Mouse (Mus musculus): ENCODE data around the gene Prx.

Prx gene

DNA sequence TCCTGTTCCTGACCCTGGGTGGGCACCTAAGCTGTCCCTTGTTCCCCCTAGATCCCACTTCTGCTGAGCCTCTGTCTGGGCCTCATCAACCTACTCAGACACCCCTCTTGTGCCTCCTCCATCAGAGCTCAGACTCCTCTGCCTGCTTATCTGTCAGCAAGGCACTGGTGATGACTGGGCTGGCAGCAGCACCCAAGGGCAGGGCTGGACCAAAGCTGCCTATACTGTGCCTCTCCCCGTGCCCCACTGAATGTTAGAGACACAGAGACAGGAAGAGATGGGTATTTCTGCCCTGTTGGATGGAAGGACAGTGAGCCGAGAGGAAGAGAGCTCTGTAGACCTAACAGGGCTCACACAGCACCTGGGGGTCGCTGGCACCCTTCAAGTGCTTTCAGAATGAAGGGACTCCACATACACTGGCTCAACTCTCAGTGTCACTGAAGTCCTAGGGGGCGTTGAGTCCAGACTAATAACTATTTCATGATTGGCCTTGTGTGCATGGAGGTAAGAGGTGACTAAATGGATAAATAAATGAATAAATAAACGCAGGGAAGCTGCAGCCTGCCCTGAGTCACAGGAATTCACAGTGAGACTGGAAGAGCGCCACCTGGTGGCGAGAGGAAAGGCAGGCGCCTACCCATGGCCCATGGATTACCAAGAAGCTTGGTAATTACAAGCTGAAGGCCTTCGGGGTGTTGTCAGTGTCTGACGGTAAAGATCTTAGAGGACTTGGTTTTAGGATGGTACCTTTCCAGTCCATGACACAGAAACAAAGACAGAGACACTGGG, 27.1 kb downstream of the Prx start:
- peak; percentile 81 for DNase-seq

DNA sequence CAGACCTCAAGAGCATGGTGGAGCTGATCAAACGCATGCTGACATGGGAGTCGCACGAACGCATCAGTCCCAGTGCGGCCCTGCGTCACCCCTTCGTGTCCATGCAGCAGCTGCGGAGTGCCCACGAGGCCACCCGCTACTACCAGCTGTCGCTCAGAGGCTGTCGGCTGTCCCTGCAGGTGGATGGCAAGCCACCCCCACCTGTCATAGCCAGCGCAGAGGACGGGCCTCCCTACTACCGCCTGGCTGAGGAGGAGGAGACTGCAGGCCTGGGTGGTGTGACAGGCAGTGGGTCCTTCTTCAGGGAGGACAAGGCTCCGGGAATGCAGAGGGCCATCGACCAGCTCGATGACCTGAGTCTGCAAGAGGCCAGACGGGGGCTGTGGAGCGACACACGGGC, 29.9 kb downstream of the Prx start:
- DNase-seq, result no peak

DNA sequence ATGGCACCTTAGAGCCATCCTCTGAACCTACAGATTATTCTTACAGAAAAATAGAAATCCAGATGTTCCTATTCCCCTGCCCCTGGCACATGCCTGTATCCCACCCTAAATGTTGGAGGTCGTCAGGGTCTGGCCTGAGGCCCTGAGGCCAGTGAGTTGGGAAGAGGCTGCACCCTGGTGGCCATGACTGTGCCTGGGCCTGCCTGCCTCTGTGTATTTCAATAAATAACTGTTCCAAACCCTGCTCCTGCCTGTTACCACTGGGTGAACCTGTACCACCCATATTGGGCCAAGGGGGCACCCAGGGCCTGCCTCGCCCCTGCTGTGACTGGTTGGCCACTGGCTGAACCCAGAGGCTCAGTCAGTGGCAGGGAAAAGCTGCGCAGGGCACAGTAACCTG, 31.8 kb downstream of the Prx start:
- DNase-seq, result no peak

DNA sequence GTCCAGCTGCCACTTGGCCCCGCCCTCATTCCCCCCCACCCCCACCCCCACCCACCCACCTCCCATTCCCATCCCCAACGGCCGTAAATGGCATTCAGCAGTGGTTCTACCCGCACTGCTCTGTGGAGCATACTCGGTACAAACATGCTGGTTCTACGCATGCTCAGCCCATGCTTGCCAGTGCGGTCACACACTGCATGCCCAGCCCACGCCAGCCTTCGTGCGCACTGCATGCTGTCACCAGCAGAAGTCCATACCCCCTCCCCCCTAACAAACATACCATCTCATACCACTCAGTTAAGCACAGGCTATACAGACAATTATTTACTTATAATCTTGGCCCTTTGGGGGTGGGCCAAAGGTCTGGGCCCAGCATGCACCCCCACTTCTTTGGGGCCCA, 32.6 kb downstream of the Prx start:
- DNase-seq, result no peak

DNA sequence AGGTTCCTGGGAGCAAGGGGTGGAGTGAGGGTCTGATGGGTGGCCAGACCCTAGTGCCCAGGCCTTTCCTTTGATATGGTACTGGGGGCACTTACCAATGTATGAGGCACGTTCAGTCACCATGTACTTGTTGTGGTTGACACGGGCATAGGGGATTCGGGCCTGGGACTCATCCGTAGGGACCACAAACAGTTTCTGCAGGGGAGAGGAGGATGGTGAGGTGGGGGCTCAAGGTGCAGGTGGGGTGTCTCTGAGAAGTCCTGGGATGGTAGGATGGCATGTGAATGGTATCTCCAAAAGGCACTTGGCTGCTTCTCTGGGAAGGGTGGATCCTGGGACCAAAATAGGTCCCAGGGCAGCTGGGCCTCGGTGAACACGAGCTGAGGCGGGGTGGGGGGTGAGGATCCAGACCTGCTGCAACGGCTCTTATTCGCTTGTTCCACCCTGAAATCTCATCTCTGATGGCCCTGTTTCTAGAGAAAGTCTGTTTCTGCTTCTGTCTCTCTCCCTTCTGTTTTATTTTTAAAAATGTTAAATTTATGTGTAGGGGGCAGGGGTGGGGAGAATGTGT, 33.4 kb downstream of the Prx start:
- no peak for DNase-seq

DNA sequence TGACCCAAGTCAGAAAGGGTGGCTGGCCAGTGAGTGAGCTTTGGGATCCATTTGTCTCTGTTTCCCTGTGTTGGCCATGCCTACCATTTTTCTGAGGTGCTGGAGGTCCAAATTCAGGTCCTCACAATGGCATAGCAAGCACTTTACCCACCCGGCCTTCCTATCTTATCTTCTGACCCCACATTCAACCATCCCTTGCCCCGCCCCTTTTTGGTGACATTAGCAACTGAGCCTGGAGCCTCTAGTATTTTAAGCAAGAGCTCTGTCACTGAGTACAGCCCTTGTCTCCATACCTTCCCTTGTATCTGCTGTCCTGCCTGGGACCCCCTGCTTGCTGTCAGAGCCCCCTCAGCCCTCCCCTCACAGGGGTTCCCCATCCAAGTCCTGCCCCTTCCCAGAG, 36.3 kb downstream of the Prx start:
- no peak for DNase-seq

DNA sequence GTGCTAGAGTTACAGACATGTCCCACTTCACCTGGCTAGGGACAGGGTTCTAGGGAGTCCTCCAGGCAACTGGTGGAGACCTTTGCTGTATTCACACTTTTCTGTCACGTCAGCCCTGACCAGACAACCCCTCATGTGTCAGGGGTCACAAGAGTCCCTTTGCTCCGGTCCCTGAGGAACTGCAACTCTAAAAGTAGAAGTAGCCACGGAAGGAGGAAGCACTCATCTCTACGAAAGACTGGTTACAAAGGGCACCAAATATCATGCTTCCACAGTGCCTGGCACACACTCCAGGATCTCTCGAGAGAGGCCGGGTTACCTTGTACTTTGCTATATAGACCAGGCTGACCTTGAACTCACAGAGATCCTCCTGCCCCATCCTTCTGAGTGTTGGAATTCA, 37.5 kb downstream of the Prx start:
- no peak for DNase-seq

DNA sequence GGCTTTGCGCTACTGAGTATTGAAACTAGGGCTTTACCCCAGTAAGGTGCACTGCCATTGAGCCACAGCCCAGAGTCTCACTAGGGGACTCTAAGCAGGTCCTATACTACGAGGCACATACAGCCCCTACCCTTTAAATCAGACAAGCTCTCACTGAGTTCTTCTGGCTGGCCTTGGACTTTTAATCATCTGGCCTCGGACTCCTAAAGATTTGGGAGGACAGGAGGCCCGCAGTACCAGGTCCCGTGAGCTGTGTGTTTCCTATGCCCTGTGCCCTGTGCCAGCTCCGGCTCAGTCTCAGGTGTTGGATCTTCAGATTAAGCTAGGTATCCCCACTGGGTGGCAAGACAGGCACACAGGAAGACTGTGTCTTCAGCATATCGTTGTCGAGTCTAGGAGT, 38.9 kb downstream of the Prx start:
- DNase-seq, result no peak

DNA sequence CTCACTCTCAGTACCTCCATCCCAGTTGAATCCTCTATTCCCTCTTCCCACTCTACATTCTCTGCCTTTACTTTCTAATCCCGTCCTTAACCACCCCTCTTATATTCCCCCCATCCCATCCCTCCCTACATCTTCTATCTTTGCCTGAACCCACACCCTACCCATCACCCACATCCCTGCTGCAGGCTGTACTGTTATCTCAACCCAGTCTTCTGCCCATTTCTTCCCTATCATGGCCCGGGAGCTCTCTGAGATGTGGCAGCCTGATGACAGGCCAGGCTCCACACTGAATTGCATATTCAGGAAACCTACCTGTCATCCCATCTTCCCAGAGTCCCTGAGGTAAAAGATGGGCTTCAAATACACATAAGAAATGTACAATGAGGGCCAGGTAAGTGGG, 39.7 kb downstream of the Prx start:
- no peak for DNase-seq

DNA sequence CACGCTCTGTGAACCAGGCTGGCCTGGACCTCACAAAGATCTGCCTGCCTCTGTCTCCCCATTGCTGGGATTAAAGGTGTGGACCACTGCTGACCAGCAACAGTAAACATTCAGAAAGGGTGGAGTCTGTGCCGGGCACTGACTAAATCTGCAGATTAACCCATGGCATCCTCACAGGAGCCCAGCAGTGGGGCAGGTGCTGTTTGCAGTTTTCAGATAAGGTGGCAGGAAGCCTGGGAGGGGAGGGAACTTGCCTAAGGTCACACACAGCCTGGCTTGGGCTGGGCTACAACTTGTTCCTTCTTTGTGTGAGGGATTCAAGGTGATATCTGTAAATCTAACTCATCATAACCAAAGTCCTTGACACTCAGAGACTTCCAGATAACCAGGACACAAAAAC, 41.4 kb downstream of the Prx start:
- no peak for DNase-seq

DNA sequence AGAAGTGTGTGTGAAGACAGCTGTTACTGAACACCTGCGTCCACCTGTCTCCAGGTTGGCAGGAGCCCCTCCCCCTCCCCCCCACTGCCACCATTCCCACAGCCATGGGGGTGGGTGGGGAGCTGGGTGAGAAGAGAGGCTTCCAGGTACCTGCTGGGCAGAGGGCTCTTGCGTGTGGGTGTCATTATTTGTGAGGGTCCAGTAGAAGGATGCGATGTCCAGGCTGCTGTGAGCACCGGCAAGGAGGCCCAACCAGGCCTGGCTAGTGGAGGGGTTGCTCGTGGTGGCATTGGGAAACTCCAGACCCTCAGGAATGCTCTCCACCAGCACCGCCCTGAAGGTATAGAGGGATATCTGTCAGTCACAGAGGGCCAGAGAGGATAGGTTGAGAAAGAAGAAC, 41.8 kb downstream of the Prx start:
- no peak for DNase-seq

DNA sequence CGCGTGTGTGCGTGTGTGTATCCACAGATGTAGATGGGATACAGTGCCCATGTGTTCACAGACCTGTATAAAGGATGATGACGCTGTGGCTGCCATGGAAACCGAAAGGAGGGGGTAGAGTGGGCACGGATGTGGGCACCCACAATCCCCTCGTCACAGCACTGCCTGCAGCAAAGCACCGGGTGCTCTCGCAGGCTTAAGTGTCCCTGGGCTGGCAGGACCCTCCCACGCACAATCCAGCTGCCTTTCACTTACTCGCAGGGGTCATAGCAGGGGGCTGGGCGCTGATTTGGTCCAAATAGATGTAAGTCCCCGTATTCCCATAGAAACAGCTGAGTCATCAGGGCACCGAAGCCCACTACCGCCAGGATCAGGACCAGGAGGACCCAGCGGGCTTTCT, 42.3 kb downstream of the Prx start:
- DNase-seq, result peak; percentile 94

DNA sequence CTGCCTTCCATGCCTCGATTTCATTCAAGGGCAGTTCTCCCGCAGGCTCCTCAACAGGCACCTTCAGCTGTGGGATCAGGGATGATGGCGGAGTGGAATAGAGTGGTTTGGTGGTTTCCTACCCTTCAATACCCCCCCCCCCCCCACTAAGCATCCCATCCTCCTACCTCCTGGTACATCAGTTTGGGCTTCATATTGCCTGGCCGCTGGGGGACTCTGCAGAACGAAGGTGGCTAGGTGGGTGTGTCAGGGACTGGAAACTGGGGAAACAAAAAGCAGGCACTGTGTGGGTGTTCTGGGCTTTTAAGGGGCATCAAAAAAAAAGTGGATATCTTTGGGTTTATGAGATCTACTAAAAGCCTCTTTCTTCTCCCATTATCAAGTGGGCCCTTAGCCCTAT, 42.8 kb downstream of the Prx start:
- no peak for DNase-seq

DNA sequence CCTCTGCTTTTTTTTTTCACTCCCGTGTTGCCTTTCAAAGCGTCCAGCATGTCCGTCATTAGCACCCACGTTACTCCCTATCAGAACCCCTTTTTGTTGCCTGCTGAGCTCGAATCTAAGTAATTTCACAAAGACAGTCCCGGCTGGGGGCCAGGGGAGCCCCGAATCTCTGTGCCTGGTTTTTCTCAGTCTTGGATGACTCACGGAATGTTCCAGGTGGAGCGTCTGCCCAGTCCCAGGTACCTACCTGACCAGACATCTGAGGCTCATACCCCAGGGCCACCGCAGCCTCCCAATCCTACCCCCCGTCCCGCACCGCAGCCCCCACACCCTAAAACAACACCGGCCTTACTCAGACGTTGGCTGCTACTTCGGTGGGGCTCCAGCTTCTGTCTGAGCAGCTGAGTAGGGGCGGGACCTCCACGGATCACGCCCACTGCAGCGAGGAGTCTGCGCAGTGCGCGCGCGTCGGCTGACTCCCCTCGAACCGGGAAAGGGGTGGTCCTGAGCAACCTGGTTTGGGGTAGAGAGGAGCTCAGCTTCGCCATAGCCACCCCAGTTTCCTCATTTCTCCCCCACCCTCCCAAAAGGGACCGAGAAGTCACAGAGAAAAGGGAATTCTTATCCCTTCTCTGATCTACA, 43.4 kb downstream of the Prx start:
- DNase-seq, result peak; percentile 94

DNA sequence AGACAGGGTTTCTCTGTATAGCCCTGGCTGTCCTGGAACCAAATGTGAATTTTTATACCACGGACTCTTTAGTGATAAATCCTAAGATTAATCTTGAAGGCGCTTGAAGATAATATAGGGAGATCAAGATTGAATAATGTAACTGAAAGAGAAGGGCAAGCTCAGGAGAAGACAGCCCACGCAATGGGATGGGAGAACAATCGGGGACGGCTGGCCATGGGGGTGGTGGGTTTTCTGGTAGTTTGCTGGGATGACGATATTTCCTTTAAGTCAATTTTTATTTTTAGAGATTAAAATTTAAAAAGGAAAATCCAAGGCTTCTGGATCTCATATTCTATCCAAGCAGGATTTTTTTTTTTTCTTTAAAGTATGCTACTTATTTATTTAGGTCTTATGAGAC, 43.9 kb downstream of the Prx start:
- DNase-seq, result no peak

DNA sequence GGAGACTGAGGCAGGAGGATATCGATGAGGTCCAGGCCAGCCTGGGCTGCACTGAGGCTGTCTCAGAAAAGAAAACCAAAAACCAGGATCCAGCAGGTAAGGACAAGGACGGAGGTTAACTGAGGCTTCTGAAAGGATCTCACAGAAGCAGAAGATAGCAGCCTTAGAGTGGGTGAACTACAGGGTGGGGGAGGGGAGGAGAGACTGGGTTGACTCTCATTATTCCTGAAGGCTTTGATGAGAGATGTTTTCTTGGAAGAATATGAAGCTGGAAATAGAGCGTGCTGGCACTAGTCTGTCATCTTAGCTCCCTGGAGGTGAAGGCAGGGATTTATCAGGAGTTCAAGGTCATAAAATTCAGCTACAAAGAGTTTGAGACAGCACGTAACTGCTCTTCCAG, 44.7 kb downstream of the Prx start:
- no peak for DNase-seq

DNA sequence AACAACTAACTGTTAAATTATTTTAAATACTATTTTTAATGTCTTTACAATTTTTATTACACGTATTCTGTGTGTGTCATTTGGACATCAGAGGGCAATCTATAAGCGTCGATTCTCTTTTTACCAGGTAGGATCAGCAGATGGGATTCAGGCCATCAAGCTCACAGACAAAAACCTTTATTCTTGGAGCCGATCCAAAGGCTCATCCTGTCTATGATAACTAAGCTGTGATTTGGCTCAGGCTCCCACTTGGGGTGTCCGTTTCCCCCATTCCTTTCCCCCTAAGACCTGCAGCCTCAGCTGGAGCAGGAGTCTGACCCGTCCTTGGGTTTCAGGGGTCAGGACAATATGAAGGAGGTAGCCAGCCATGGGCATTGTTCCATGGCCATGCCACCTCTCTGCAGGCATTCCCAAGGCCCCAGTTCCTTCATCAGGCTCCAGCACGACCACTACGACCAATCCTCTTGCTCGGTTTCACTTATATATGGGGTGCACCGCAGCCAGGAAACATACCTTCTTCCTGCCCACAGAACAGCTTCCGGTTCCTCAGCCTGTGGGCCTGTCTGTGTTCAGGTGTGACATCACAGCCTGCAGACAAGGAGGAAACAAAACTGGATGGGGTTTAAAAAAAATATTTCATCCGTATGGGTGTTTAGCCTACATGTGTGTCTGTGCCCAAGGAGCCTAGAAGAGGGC, 45.7 kb downstream of the Prx start:
- DNase-seq, result no peak

DNA sequence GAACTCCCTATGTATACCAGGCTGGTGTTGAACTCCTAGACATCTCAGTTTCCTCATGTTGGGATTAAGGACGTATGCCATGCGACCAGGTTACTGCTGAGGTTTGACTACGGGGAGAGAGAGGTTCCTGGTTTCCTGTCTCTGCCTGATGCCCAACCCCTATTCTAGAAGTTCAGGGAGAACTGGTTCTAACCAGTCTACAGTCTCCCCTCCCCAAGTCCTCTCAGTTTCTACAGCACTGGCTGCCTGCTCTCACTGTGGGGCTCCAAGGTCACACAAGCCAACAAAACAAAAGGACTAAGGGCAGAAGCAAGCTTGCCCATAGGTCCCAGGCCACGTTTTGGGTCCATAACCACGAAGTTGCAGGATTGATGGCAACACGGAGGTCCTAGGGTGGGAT, 50.5 kb downstream of the Prx start:
- DNase-seq, result no peak

DNA sequence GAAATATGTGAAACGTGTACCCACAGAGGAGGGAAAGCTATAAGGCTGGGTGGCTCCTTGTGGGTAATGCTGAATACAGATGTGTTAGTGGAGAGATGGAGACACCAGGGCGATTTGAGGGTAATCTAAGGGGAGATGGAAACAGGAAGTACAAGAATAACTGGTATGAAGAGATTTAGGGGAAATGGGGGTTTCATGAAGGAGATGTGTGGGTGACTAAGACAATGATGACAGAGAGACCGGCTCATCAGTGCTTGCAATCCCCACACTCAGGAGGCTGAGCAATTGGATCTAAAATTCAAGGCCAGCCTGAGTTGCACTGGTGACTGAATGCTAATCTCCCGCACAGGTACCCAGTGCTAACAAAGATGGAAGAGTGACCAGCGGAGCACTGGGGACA, 52.9 kb downstream of the Prx start:
- DNase-seq, result no peak

DNA sequence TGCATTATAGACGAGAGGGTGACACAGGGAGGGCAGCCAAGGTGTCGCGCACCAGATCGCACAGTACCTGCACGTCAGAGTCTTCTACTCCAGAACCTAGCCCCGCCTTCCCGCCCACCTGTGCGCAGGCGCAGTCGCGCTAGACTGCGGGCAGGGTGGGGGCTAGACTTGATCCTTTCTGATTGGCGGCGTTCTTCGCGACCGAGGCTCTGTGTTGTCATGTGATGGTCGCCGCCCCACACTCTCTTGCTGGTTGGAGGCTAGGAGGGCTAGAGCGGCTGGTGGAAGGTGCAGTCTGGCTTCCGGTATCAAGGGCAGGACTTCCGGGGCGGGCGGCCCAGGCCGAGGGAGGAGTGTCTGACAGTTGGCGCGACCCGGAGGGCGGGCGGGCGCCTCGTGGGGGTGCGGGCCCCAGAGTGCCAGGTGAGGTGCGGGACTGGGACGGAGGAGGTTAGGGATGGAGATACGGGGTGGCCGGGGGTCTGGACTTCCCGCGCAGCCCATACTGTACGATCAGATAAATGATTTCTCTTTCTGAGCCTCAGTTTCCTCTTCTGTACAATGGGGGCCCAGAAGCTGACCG, 53.9 kb downstream of the Prx start, which contains the start of the genes Pld3 and 2310022A10Rik:
Gene Pld3, minus strand, starts transcription at position 288 of the 583 bp plus-strand sequence.
Gene 2310022A10Rik, plus strand, starts transcription at position 303 of the 583 bp plus-strand sequence.
- peak; percentile 99 for DNase-seq

DNA sequence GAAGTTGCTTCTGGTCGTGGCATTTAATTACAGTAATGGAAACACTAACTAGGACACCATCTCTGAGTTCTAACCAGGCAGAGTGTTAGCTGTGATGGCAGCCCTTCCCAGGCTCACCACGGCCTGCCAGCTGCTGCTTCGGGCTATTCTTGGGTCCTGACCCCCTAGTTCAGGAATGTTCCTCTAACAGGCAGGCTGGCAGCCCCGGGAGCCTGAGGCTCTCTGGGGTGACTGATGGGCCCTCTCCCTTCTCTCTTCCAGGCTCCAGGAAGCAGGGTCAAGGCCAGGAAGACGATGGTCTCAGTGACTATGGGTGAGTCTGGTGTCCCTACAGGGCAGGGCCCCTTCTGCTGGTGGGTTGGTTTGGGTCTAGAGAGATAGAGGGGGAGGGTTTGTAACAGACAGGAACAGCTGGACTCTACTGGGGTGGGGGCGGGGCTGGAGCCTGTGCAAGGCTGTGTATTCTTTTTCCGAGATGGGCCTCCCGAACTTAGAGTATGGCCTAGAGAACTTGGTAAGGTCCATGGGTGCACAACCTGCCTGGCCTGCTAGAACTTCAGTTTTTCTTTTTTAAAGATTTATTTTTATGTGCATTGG, 61.3 kb downstream of the Prx start:
- no peak for DNase-seq

DNA sequence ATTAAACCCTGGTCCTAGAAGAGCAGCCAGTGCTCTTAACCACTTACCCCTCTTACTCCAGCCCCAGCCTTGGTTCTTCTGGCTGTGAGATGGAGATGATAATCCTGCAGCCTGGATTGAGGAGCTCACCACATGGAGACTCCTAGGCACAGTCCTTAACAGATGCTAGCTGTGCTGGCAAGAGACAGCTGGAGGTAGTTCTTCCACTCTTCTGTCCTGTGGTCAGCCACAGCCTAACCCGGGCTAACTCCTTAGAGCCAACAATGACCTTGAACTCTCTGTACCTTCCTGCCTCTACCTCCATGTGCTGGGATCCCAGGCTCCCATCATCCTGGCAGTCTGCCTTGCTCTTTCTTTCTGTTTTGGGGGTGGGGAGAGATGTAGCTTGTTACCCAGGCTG, 61.9 kb downstream of the Prx start:
- DNase-seq, result no peak
